Mouse (Mus musculus) kidney, adult 8-10 months (tissue): ENCODE measurements around the gene Gm5142.

Experiments
- DNase-seq, 2 experiments: peaks; one replicate each; pipeline ENCODE4 v3.0.0; 2022

Gm5142 gene

DNA sequence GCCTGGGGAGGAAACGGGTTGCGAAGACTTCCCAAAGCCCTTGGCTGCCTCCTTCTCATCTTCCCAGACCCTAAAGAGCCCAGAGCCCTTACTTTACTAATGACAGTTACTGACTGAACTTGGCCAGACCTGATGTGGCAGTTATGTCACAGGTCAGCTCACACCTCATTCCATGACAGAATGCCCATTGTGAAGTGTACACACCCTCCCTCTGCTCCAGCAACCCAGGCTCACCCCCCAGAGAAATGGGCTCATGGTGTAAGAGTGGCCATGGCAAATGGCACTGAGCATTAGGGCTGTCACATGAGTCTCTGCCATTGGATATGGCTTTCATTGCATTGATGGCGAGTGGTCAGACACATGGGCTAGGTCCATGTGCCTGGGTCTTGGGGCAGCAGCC, at the start of gene Gm5142:
Gene Gm5142, minus strand, starts transcription at position 101 of the 400 bp plus-strand sequence.
- no peak for DNase-seq

DNA sequence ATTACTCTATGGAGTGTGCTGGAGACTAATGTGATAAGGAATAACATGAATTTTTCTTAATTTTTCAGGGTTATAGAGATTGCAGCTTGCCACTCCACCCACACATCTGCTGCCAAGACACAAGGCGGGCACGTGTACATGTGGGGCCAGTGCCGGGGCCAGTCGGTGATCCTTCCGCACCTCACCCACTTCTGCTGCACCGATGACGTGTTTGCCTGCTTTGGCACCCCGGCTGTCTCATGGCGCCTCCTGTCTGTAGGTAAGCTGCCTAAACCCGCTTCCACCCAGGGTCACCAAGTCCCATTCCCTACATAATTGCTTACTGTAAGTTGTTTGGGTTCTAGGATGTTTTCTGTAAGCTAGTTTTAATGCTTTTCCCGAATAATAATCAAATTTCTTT, 47.7 kb upstream of the Gm5142 start:
- no peak for DNase-seq

DNA sequence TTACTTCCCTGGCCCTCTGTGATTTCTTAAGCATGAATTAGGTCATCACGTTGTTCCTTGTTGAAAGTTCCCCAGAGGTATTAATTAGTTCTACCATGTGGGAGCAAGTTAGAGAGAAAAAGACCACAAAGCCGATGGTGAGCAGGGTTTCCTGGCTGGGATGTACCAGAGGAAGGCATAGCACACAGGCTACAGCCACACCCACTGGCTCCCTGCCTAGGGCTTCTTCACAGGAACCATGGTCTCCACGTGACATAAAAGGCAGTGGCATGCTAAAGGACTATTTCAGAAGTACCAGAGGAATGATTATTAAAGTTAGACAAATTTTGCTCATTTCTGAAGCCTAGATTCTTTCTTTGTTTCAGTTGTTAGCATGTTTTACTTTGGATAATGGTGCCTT, 40.7 kb upstream of the Gm5142 start:
- no peak for DNase-seq

DNA sequence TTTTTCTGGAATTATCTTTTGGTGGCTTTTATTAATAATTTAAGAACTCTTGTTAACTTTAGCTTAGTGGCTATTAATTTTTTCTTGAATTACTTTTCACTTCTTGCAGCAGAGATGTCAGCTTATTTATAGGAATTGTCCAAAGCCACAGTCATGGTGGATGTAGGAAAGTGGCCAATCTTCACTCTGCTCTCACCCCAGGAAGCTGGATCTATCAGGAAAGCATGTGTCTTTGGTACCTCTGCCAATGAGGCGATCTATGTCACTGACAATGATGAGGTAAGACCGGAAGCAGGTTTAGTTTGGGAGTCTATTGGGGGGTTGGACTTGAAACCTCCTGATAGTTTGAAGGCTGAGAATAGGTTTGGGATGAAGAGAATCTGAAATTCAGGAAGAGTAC, 31.3 kb upstream of the Gm5142 start:
- DNase-seq = no peak

DNA sequence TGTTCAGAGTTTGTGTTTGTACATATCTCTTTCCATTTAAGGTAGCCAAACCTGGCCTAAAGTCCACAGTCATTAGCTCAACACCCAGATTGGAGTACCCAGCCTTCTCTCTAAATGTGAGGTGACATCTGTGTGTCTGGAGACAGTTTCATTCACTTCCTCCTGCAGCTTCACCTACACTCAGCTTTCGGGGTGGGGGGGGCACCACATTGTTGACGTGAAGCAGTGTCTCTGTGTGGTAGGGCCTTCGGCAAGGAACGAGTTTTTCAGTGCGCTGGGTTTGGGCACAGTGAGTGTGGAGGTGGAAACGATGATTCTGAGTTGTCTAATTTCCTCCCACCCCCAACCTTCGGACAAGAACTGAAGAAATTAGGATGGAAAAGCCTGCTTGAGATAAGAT, 30.5 kb upstream of the Gm5142 start:
- DNase-seq = no peak

DNA sequence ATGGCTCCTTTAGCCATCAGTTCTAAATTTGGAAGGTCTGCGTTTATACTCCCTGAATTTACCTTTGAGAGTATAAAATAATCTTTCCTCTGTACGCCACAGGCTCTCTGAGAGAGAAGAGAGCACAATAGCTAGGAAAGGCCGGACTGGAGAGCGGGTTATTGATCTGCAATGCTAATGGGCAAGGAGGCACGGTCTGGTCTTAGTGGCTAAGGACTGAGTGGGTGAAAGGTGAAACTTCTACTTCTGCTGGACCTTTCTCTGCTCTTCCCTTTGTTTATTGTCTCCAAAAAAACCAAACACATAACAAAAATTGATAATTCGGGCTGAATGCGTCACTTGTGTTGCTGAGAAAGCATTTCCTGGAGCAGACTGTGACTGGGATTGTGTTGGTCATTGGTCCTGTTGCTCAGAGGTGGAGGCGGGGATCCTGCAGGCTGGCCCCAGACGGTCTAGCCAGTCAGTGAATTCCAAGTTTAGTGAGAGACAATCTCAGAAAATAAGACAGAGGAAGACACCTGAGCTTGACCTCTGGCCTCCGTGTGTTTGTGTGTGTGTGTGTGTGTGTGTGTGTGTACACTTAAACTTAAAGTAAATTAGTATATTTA, 27.5 kb upstream of the Gm5142 start:
- DNase-seq = no peak

DNA sequence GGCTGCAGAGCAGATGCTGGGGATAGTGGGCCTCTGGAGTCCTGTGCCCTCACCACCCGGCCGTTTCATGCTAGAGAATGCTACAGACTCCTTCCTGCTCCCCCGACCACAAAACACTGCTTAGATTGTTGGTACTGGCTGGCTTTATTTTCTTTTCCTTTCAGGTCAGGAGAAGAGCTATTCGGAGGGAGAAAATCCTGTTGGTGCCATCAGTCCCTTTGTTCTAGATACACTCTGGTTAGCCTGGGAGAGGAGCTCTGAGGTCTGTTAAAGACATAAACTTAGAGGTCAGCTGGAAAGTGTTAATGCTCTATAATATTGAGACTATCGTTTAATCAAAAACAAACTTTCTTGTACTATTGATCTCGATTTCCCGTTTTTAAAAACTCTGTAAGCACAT, 26.9 kb upstream of the Gm5142 start:
- no peak for DNase-seq

DNA sequence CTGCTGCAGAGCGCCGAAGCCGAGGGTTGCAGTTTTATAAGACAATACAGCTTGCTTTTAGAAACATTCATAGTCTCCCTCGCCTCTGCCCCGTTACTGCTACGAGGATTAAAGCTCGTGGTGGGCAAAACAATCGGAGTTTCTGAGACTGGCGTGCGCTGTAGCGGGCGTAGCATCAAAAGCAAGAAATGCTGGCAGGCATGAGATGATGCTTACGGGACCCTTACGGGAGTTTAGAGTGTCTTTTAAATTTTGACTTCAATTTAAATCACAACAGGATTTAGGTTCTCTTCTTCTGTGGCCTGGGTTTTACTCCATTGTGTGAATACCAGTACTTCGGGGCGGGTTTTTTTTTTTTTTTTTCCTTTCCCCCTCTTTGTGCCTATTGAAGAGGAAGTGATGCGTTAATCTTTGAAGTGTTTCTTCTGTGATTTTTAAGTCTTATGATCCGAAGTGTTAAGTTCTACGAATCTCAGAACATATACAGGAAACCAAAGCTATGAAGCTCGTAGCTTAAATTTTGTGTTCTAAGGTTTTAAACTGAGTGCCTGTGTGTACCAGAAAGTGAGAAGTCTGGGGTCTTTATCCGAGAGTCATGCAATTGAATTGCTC, 23.2 kb upstream of the Gm5142 start:
- no peak for DNase-seq

DNA sequence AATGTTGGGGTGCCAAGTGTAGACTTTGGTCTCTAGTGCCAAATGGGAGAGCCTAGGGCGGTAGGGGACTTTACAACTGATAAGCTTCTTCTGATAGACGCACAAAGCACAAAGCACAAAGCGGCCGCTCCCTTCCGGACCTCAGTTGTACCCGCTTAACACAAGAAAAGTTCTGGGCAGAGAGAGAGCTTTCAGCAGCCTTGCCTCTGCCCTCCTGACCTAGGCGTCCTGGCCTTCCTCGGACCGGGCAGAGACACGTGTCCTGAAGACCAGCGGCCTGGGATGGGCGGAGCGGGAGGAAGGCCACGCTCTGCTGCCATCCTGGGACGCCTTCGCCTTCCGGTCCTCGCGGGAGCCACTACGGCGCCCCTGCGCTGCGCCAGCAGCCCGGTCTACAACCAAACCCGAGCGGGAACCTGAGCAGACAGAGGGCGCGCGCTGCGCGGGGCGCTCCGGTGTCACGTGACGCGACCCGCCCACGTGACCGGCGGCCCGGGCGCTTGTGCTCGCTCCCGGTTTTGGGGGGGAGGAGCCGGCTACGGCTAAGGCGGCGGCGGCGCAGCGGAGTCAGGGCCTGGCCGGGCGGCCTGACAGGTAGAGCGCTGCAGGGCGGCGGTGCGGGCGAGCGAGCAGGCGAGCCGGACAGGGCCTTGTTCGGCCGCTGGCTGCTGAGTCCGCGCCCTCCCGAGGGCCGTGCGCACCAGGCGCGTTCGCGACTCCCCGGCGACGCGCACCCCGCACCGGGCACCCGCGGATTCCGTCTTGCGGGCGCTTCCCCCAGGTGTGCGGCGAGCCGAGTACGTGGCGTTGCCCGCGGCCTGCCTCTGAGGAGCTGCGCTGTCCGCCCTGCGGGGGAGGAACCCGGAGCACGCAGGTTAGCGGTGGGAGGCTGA, 22.4 kb upstream of the Gm5142 start, which contains the start of gene Rcbtb1:
Gene Rcbtb1, plus strand, starts transcription at position 499 of the 893 bp plus-strand sequence.
- DNase-seq = peak; percentile 94 to 95

DNA sequence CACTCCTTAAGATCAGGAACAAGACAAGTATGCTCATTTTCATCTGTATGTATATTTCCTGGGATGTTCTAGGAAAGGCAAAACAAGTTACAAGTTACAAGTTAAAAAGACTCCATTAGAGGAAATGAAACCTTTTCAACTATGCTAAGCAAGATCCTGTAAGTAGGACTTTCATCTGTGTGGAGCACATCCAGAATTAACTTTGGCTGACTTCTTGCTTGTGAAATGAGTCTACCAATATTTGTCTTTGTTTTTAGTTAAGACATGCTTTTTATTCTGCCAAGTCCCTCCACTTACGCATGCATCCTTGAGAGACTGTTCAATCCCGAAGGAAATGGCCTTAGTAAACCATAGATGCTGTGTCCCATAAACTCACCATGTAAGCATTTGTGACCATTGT, 7.6 kb upstream of the Gm5142 start:
- no peak for DNase-seq

DNA sequence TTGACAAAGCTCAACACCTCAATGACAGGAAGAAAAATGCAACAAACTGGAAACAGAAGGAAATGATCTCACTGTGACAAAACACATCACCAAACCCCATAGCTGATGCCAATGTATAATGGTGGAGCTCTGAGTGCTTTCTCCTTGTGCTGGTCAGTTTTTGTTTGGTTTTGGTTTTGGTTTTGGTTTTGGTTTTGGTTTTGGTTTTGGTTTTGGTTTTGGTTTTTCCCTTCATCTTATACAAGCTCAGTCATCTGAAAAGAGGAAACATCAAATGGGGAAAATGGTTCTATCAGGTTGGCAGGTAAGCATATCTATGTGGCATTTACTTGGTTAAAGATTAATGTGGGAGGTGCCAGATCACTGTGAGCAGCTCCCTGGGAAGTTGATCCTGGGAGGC, 7.0 kb upstream of the Gm5142 start:
- no peak for DNase-seq

DNA sequence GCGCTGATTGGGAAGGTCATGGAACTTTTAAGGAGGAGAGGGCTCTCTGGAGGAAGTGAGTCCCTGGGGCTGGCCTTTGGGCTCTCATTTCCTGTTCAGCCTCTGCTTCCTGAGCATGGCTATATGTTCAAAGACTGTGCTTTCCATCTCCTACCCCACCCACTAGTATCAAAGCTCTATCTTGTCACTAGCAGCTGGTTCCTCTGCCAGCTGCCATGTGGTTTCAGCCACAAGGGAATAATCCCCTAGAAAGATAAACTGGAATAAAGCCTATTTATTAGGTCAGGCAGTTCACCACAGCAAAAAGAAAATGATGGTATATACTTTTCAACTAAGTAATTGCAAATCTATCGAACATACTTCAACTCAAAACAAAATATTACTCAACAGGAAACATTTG, 4.2 kb upstream of the Gm5142 start:
- DNase-seq = no peak

DNA sequence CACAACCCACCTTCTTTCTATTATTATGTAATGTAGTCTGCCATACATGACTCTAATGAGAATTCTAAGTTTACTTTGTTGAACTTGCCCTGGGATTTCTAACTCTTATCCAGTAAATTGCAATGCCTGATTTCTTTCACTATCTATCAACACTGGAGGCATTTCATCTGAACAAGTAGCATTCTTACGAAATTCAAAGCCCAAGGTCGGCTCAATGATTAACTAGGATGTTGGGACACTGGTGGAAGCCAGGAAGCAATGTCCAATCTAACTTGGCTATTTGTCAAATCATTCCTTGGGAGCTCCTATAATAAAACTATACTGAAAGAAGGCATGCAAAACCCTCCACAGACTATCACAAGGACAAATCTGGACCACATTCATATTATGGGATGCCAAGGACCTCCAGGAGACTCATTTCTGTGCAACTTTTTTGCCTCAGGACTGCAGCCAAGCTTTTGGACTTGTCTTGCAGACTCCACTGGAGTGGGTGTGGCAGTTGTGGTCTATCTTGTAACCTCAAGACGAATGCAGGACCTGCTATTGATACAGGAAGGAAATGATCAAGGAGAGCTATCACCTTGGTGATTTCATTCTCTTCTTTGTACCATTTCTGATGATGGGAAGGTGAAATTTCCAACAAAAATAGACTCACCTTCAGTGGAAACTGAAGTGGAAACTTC, 21.4 kb downstream of the Gm5142 start:
- DNase-seq = peak; percentile 79 to 82

DNA sequence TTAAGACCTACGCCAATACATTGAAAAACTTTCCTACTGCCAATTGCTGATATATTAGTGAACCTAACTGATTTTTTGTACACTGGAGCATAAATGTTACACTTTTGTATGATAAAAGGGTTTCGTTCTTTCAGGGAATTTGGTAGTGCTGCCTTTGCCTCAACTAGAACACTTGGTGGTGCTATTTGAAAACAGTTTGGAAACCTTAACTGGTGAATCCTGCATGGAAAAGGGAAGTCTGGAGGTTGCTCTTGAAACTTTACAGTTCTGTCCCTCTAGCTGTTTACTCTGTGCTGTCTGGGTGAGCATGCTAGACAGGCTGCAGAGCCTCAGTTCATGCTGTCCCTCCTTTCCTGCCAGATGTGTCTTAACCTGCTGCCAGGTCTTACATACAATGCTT, 23.0 kb downstream of the Gm5142 start:
- DNase-seq = peak in 1 of 2 experiments; percentile 6

DNA sequence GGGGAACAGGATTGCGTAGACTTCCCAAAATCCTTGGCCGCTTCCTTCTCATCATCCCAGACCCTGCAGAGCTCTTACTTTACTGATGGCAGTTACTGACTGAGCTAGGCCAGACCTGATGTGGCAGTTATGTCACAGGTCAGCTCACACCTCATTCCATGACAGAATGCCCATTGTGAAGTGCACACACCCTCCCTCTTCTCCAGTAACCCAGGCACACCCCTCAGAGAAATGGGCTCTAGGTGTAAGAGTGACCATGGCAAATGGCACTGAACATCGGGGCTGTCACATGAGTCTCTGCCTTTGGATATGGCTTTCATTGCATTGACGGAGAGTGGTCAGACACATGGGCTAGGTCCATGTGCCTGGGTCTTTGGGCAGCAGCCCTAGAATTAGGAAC, 35.8 kb downstream of the Gm5142 start, which contains the start of gene 1700129C05Rik:
Gene 1700129C05Rik, minus strand, starts transcription at position 101 of the 400 bp plus-strand sequence.
- DNase-seq = no peak

DNA sequence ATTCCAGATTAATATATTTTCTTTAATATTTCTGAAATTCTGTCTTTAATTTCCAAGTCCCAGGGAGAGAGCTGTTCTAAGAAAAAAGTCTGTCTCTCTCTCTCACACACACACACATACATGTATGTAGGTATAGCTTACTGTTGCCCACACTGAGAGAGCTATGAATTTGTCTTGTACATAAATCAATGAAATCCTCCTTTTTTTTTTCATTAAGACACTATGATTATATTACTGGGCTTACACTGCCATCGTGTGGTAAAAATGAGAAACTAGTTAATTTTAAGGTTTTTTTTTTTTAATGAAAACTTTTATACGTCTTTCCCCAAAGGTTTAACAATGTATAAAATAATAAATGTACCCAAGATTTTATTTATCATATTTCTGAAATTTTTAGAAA, 64.3 kb downstream of the Gm5142 start:
- no peak for DNase-seq
